Mouse (Mus musculus): Measurements from ENCODE around the gene Aktip. TPM values are rescaled to one million over a fixed set of nuclear protein-coding genes. Genes with fewer than 3 reads are reported as not detected.
A peak's percentile ranks its signal among the peaks of the same experiment; 100 is the strongest.

Gene Aktip
- 10 to 100 TPM; 51.7 to 54.2 TPM for total RNA-seq (2021)
- long read RNA-seq, experiment 1, transcript Aktip-205 (10 exons, 2,079 nt): major isoform, 55 of 109 reads
- long read RNA-seq, experiment 1, transcript Aktip-201 (10 exons, 1,171 nt): minor isoform, 34 of 109 reads
- long read RNA-seq, experiment 1, partial matches to known transcripts: 0 of 109 reads
- long read RNA-seq, experiment 1, other reads (novel, unspliced or antisense): 18 of 109 reads
- long read RNA-seq, experiment 2, transcript Aktip-205 (10 exons, 2,079 nt): major isoform, 69 of 136 reads
- long read RNA-seq, experiment 2, transcript Aktip-201 (10 exons, 1,171 nt): minor isoform, 33 of 136 reads
- long read RNA-seq, experiment 2, partial matches to known transcripts: 3 of 136 reads
- long read RNA-seq, experiment 2, other reads (novel, unspliced or antisense): 30 of 136 reads

- TF ChIP-seq CTCF (IDR thresholded peaks at IDR 0.05): no peak
- intact Hi-C loops (cut with DNase I): no loop called here
- Histone ChIP-seq H3K27ac (no peak within 1 kb of the TSS), H3K4me3 (no peak within 1 kb of the TSS)
- no peak for DNase-seq
Measured at GRCm38 (mm10) chr8:91199876-91200275, at the start of gene Aktip. Gene Aktip, minus strand, starts transcription at chr8:91199976.

- intact Hi-C loops (cut with DNase I): no loop called here
- Histone ChIP-seq H3K4me3 (no peak overlapping the region), H3K27ac (no peak overlapping the region)
- TF ChIP-seq CTCF (IDR thresholded peaks at IDR 0.05): no peak
- DNase-seq: no peak
Measured at GRCm38 (mm10) chr8:91245821-91246454, 46.2 kb upstream of the Aktip start.

- H3K4me3 ChIP-seq: no peak overlapping the region
- no peak overlapping the region for H3K27ac ChIP-seq
- DNase-seq: no peak
- TF ChIP-seq CTCF (IDR thresholded peaks at IDR 0.05): no peak
- intact Hi-C loops (cut with DNase I): no loop called here
Measured at GRCm38 (mm10) chr8:91242721-91243120, 42.9 kb upstream of the Aktip start.

DNA sequence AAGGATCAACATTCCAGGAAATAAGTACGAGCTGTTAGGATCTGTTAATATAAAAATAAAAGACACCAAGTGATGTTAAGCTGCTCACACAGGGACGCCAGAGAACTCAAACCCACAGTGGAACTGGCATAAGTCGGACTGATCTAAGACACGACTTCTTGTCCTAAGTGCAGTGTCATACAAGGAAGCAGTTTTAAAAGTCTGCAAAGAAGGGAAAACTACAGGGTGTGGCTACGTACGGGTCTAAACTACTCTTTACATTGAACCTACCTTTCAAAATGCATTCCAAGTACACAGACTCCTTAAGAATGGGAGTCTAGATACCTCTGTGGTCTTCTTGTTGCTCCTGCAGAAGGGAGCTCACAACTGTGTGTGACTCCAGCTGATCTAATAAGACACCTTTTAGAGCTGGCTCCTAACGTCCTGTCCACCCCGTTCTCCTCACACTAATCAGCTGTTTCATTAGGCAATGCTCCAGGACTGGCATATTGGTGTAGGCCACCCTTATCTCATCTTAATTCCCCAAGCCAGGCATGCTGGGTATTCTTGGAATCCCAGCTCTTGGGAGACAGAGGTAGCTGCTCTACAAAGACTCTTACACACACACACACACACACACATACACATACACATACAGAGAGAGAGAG, 42.2 kb upstream of the Aktip start:
- TF ChIP-seq CTCF (IDR thresholded peaks at IDR 0.05): no peak
- intact Hi-C loops (cut with DNase I): no loop called here
- H3K4me3 ChIP-seq: no peak overlapping the region
- DNase-seq: no peak
- H3K27ac ChIP-seq: no peak overlapping the region

DNA sequence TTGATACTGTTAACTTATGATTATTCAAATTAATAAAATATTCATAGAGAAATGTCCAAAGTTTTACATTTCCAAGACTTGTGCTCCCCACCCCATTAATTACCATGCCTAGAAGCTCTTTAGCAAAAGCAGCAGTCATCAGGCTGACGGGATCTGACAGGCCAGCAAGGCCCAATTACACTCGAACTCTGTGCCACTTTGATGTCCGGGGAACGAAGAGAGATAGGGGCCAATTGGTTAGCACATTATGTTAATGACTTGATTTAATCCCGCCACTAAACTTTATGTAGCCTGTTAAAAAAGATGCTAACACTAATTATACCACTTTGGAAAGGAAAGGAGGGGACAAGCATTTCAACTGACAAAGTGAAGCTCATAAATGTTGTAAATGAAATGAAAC, 41.6 kb upstream of the Aktip start:
- Histone ChIP-seq H3K4me3 (no peak overlapping the region), H3K27ac (no peak overlapping the region)
- DNase-seq: no peak
- intact Hi-C loops (cut with DNase I): no loop called here
- TF ChIP-seq CTCF (IDR thresholded peaks at IDR 0.05): no peak

- intact Hi-C loops (cut with DNase I): no loop called here
Measured at GRCm38 (mm10) chr8:91237191-91237590, 37.4 kb upstream of the Aktip start.

DNA sequence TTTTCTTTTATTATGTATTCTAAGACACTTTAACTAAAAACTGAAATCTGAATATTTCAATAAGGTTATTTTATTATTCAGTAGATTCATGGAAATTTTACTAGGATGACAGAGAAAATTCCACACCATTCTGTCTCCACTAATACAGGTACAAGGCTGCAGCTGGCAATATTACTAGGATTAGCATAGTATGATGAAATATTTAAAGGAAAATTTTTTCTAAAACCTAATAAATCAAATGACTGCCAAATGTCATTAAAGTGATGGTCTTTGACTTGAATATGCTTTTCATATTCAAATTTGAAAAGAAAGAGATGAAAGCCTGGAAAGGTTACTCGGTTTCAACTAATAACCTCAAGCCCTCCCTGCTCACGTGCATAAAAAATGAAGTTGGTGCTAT, 34.3 kb upstream of the Aktip start:
- DNase-seq: no peak
- Histone ChIP-seq H3K27ac (no peak overlapping the region), H3K4me3 (no peak overlapping the region)
- no peak for TF ChIP-seq CTCF (IDR thresholded peaks at IDR 0.05)
- intact Hi-C loops (cut with DNase I): no loop called here

More at GRCm38 (mm10) chr8:91237191-91237590, 37.4 kb upstream of the Aktip start:
- DNase-seq: no peak
- no peak overlapping the region for H3K27ac ChIP-seq
- no peak for TF ChIP-seq CTCF (IDR thresholded peaks at IDR 0.05)
- no peak overlapping the region for H3K4me3 ChIP-seq

DNA sequence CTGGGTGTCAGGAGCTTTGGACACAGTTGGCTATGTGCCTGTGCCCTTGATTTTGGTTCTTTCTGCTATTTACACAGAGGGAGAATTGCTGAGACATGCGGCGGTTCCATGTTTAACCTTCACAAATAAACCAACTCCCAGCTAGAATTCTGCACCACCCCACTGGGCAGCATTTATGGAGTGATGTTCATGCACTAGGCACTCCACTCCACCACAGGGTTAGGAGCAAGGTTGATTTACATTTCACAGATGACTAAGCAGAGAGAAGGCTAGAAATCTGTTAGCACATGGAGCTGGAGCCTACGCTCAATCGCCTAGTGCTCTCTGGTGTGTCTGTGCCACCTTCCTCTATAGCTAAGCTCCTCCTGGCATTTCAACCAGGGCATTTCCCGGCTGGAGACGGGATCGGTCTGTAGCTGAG, 27.7 kb upstream of the Aktip start:
- DNase-seq: no peak
- no peak for TF ChIP-seq CTCF (IDR thresholded peaks at IDR 0.05)
- Histone ChIP-seq H3K27ac (no peak overlapping the region), H3K4me3 (no peak overlapping the region)
- intact Hi-C loops (cut with DNase I): no loop called here

DNA sequence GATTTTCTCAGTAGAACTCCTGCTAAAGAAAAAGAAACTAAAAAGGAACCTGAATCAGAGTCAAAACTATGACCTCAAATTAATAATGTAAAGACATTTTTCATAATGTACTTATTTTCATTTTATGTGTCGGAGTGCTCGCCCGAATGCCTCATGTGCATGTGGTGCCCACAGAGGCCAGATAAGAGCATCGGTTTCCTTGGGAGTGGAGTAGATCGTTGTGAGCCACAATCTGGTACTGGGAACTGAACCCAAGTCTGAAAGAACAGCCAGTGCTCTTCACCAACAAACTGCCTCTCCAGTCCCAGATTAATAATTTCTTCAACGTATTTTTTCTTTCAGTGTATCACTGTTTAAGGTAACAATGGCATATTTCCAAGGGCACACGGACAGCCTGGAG, 24.5 kb upstream of the Aktip start:
- no peak overlapping the region for H3K4me3 ChIP-seq
- H3K27ac ChIP-seq: no peak overlapping the region
- no peak for DNase-seq
- no peak for TF ChIP-seq CTCF (IDR thresholded peaks at IDR 0.05)
- intact Hi-C loops (cut with DNase I): no loop called here

DNA sequence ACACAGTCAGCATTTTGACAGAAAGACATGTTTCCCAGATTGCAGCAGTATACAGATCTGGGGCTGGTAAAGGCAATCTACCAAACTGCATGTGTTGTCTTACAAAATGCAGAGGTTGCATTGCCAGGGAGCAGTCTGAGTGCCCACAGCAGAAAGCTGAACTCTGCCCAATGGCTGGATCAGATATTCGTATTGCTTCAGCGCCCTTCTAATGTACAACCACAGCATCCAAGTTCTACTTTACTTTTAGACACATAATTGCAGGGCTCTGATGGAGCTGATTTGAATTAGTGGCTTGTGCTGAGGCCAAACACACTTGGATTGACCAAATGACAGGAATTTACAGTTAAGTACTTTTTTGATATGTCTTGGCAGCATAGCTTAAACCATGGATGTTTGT, 22.1 kb upstream of the Aktip start:
- TF ChIP-seq CTCF (IDR thresholded peaks at IDR 0.05): no peak
- no peak for DNase-seq
- intact Hi-C loops (cut with DNase I): no loop called here
- Histone ChIP-seq H3K4me3 (no peak overlapping the region), H3K27ac (no peak overlapping the region)

- peak overlapping the region; percentile 49; the same call in 1 of the 2 replicates for H3K27ac ChIP-seq
- H3K4me3 ChIP-seq: no peak overlapping the region
- no peak for DNase-seq
- no peak for TF ChIP-seq CTCF (IDR thresholded peaks at IDR 0.05)
- intact Hi-C loops (cut with DNase I): no loop called here
Measured at GRCm38 (mm10) chr8:91218271-91218670, 18.5 kb upstream of the Aktip start.

GRCm38 (mm10) chr8:91217062-91217905, 17.5 kb upstream of the Aktip start:
- peak overlapping the region; percentile 32 for H3K4me3 ChIP-seq
- no peak for TF ChIP-seq CTCF (IDR thresholded peaks at IDR 0.05)
- no peak for DNase-seq
- H3K27ac ChIP-seq: peak overlapping the region; percentile 38; the same call in 1 of the 2 replicates
- intact Hi-C loops (cut with DNase I): no loop called here

Data from gastrocnemius, adult 2 months (tissue).